Mouse (Mus musculus): Measurements from ENCODE around the gene Lhpp. TPM values are rescaled to one million over a fixed set of nuclear protein-coding genes. Genes with fewer than 3 reads are reported as not detected.
A peak's percentile ranks its signal among the peaks of the same experiment; 100 is the strongest.

Gene Lhpp
- polyA plus RNA-seq, 1 experiment = 10.1 TPM

GRCm38 (mm10) chr7:132670863-132671165 is 60.4 kb downstream of the Lhpp start:
- Histone ChIP-seq H3K27ac (ENCODE audit: insufficient read depth, low read depth, low read length) (peak overlapping the region; percentile 65), H3K27me3 (replicated peaks; ENCODE audit: control insufficient read depth, insufficient read depth, low read length) (no peaks in the 10 kb centered on the region), H3K4me3 (ENCODE audit: insufficient read depth, low read depth, low read length) (no peak overlapping the region), H3K36me3 (ENCODE audit: control insufficient read depth, insufficient read depth, low read length) (no peaks in the 10 kb centered on the region), H3K4me1 (ENCODE audit: control insufficient read depth, insufficient read depth, low read length) (peaks cover 12% of the 10 kb centered on the region)
- peak; percentile 89 for DNase-seq
- WGBS = 37% methylated on average over 3 of the region's 3 CpGs
- TF ChIP-seq CTCF (conservative IDR thresholded peaks at IDR 0.05; ENCODE audit: insufficient read depth, insufficient read length, low read depth, low read length) = no peak
- TF ChIP-seq POLR2A (IDR thresholded peaks at IDR 0.05; ENCODE audit: low read depth, low read length) = no peak

DNA sequence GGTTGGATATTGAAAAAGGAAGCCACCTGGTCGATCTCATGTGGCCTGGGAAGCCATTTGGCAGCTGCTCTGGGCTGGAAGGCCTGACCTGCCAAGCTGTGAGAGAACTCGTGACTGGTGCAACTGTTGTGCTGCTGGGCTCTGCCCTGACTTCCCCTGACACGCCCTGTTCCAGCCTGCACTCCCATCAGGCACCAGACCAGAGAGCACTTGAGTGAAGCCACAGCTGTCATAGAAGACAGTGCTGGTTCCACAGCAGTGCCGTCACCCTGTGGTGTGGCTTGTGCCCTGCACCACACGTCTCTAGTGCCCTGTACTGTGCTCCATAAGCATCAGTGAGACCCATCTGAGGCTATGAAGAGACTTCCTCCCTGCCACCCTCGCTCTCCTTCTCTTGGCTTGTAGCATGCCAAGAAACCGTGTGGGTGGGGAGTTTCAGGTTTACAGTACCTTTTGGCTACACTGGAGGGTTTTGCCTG is 62.1 kb downstream of the Lhpp start:
- H3K27ac ChIP-seq (ENCODE audit: insufficient read depth, low read depth, low read length) = no peak overlapping the region
- no peaks in the 10 kb centered on the region for H3K36me3 ChIP-seq (ENCODE audit: control insufficient read depth, insufficient read depth, low read length)
- DNase-seq = peak; percentile 79
- WGBS = 59% methylated on average over 7 of the region's 7 CpGs
- no peak for TF ChIP-seq CTCF (conservative IDR thresholded peaks at IDR 0.05; ENCODE audit: insufficient read depth, insufficient read length, low read depth, low read length)
- no peak for TF ChIP-seq POLR2A (IDR thresholded peaks at IDR 0.05; ENCODE audit: low read depth, low read length)
- H3K4me3 ChIP-seq (ENCODE audit: insufficient read depth, low read depth, low read length) = no peak overlapping the region
- H3K27me3 ChIP-seq (replicated peaks; ENCODE audit: control insufficient read depth, insufficient read depth, low read length) = no peaks in the 10 kb centered on the region
- H3K4me1 ChIP-seq (ENCODE audit: control insufficient read depth, insufficient read depth, low read length) = peaks cover 12% of the 10 kb centered on the region

- 48% methylated on average over 17 of the region's 17 CpGs for WGBS
Measured at GRCm38 (mm10) chr7:132673931-132674755, 63.7 kb downstream of the Lhpp start.

DNA sequence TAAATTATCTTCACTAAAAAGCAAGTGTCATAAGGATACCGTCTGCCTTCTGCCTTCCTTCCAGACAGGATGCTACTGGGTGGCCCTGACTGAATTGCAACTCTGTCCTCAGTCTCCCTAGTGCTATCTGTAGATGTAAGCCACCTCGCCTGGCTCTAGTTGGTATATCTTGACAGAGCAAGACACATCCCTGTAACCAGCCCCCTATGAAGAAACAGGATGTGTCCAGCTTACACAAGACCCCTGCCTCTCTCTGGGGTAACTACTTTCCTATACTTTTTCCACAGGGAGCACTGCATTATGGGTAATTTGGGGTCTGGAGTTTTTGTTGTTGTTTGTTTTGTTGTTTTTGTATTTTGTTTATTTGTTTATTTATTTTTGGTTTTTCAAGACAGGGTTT is 65.5 kb downstream of the Lhpp start:
- H3K27me3 ChIP-seq (replicated peaks; ENCODE audit: control insufficient read depth, insufficient read depth, low read length) = no peaks in the 10 kb centered on the region
- TF ChIP-seq CTCF (conservative IDR thresholded peaks at IDR 0.05; ENCODE audit: insufficient read depth, insufficient read length, low read depth, low read length) (no peak), POLR2A (IDR thresholded peaks at IDR 0.05; ENCODE audit: low read depth, low read length) (no peak)
- WGBS = 89% methylated on average over 2 of the region's 2 CpGs
- H3K27ac ChIP-seq (ENCODE audit: insufficient read depth, low read depth, low read length) = no peak overlapping the region
- no peak for DNase-seq
- H3K4me3 ChIP-seq (ENCODE audit: insufficient read depth, low read depth, low read length) = no peak overlapping the region
- peaks cover 6% of the 10 kb centered on the region; the same call in 1 of the 2 replicates for H3K4me1 ChIP-seq (ENCODE audit: control insufficient read depth, insufficient read depth, low read length)
- H3K36me3 ChIP-seq (ENCODE audit: control insufficient read depth, insufficient read depth, low read length) = no peaks in the 10 kb centered on the region

More at GRCm38 (mm10) chr7:132673931-132674755, 63.7 kb downstream of the Lhpp start:
- no peaks in the 10 kb centered on the region for H3K27me3 ChIP-seq (replicated peaks; ENCODE audit: control insufficient read depth, insufficient read depth, low read length)
- DNase-seq = peak; percentile 63
- no peaks in the 10 kb centered on the region for H3K36me3 ChIP-seq (ENCODE audit: control insufficient read depth, insufficient read depth, low read length)
- peaks cover 12% of the 10 kb centered on the region for H3K4me1 ChIP-seq (ENCODE audit: control insufficient read depth, insufficient read depth, low read length)
- no peak overlapping the region for H3K4me3 ChIP-seq (ENCODE audit: insufficient read depth, low read depth, low read length)
- 0 out of 2 replicates have a peak overlapping the region, but pooled peaks have one; percentile 9 for H3K27ac ChIP-seq (ENCODE audit: insufficient read depth, low read depth, low read length)
- TF ChIP-seq POLR2A (IDR thresholded peaks at IDR 0.05; ENCODE audit: low read depth, low read length) = no peak
- TF ChIP-seq CTCF (conservative IDR thresholded peaks at IDR 0.05; ENCODE audit: insufficient read depth, insufficient read length, low read depth, low read length) = peak; percentile 60

- DNase-seq = no peak
- WGBS = 67% methylated on average over 4 of the region's 4 CpGs
- no peaks in the 10 kb centered on the region for H3K36me3 ChIP-seq (ENCODE audit: control insufficient read depth, insufficient read depth, low read length)
- TF ChIP-seq CTCF (conservative IDR thresholded peaks at IDR 0.05; ENCODE audit: insufficient read depth, insufficient read length, low read depth, low read length) (no peak), POLR2A (IDR thresholded peaks at IDR 0.05; ENCODE audit: low read depth, low read length) (no peak)
- no peaks in the 10 kb centered on the region for H3K27me3 ChIP-seq (replicated peaks; ENCODE audit: control insufficient read depth, insufficient read depth, low read length)
- H3K4me1 ChIP-seq (ENCODE audit: control insufficient read depth, insufficient read depth, low read length) = no peaks in the 10 kb centered on the region
- H3K4me3 ChIP-seq (ENCODE audit: insufficient read depth, low read depth, low read length) = no peak overlapping the region
- H3K27ac ChIP-seq (ENCODE audit: insufficient read depth, low read depth, low read length) = no peak overlapping the region
Measured at GRCm38 (mm10) chr7:132679117-132679516, 68.7 kb downstream of the Lhpp start.

- no peaks in the 10 kb centered on the region for H3K36me3 ChIP-seq (ENCODE audit: control insufficient read depth, insufficient read depth, low read length)
- no peaks in the 10 kb centered on the region for H3K27me3 ChIP-seq (replicated peaks; ENCODE audit: control insufficient read depth, insufficient read depth, low read length)
- WGBS = 87% methylated on average over 6 of the region's 6 CpGs
- no peak overlapping the region for H3K27ac ChIP-seq (ENCODE audit: insufficient read depth, low read depth, low read length)
- H3K4me1 ChIP-seq (ENCODE audit: control insufficient read depth, insufficient read depth, low read length) = no peaks in the 10 kb centered on the region
- TF ChIP-seq CTCF (conservative IDR thresholded peaks at IDR 0.05; ENCODE audit: insufficient read depth, insufficient read length, low read depth, low read length) (no peak), POLR2A (IDR thresholded peaks at IDR 0.05; ENCODE audit: low read depth, low read length) (no peak)
- H3K4me3 ChIP-seq (ENCODE audit: insufficient read depth, low read depth, low read length) = no peak overlapping the region
- DNase-seq = no peak
Measured at GRCm38 (mm10) chr7:132679549-132679948, 69.1 kb downstream of the Lhpp start.

DNA sequence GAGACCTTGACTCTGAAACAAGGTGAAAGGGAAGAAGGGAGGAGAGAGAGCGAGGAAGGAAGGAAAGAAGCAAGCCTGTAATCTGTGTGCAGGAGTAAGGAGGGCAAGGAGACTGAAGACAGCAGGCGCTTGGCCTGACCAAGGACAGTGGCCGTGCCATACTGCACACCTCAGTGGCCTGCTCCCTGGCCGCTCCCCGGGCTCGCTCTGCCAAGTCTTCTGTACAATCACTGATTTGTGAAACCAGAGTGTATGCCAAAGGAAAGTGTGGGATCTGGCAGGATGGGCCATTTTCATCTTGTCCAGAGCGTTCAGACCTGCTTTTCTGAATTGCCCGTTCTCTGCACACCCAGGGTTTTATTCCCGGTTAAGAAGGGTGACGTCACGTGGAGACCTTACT is 70.9 kb downstream of the Lhpp start:
- no peaks in the 10 kb centered on the region for H3K27me3 ChIP-seq (replicated peaks; ENCODE audit: control insufficient read depth, insufficient read depth, low read length)
- WGBS = 82% methylated on average over 11 of the region's 11 CpGs
- H3K4me3 ChIP-seq (ENCODE audit: insufficient read depth, low read depth, low read length) = no peak overlapping the region
- H3K36me3 ChIP-seq (ENCODE audit: control insufficient read depth, insufficient read depth, low read length) = no peaks in the 10 kb centered on the region
- TF ChIP-seq CTCF (conservative IDR thresholded peaks at IDR 0.05; ENCODE audit: insufficient read depth, insufficient read length, low read depth, low read length) (no peak), POLR2A (IDR thresholded peaks at IDR 0.05; ENCODE audit: low read depth, low read length) (no peak)
- no peak overlapping the region for H3K27ac ChIP-seq (ENCODE audit: insufficient read depth, low read depth, low read length)
- no peaks in the 10 kb centered on the region for H3K4me1 ChIP-seq (ENCODE audit: control insufficient read depth, insufficient read depth, low read length)
- peak; percentile 41 for DNase-seq
